ENCODE assay signal across 7 mouse cellular contexts in the genomic region with DNA sequence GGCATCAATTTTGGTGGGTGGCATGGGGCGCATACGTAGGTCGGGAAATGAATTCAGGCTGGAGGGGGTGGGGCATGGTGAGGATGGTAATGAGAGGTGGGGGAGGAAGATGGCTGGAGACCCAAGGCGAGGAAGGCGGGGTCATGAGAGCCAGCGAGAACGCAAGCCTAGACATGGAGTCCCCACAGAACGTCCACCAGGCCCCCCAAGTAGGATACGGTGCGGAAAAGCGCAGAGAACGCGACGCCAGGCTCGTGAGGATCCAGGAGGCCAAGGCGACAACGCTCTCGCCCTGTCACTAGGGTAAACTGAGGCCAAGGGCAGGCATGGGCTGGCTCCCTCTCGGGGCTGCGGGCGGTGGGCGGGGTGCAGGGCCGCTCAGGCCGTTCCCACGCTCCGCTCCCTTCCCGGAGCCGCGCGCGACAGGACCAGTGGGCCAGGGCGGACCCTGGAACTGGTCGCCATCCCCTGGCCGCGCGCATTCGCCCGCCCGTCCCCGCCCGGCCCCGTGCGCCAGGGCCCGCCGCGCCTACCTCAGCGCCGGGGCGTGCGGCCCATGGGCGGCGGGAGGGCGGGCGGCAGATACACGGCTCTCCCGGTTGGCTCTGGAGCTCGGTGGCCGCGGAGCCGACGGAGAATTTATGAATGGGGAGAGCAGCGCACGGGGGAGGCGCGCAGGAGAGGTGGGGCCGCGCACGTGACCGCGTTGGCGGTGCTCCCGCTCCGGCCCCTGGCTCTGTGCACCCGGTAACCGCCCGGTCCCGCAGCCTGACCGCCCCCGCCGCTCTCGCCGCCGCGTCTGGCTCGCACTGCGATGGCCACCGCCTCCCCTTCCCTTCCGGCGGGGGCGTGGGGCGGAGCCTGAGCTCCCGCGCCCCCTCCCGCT. TPM values are rescaled to one million over a fixed set of nuclear protein-coding genes. Genes with fewer than 3 reads are reported as not detected.
DNase-seq lines count a peak whose midpoint lies in the region; ATAC-seq lines count a peak whose summit lies in the region.

TSS of gene Atp5d (plus strand) at position 80 of the 886 bp plus-strand sequence.

- peak within 1 kb of the TSS; percentile 85 for H3K9ac ChIP-seq in hindbrain, embryonic 11.5 days (ENCODE audit: low read depth, low read length)
- peak within 1 kb of the TSS; percentile 70 for H3K9ac ChIP-seq in lung, embryonic 15.5 days

- H3K9me3 ChIP-seq in hindbrain, embryonic 11.5 days (ENCODE audit: control insufficient read depth, low read length) = no peaks in the 10 kb centered on the region
- no peaks in the 10 kb centered on the region for H3K9me3 ChIP-seq in lung, embryonic 15.5 days

- peak within 1 kb of the TSS; percentile 80 for H3K4me3 ChIP-seq in hindbrain, embryonic 11.5 days (ENCODE audit: low read depth, low read length)
- H3K4me3 ChIP-seq in lung, embryonic 15.5 days = peak within 1 kb of the TSS; percentile 61

- peaks cover 23% of the 10 kb centered on the region for H3K27me3 ChIP-seq in hindbrain, embryonic 11.5 days (ENCODE audit: control insufficient read depth, insufficient read depth, low read length)
- H3K27me3 ChIP-seq in lung, embryonic 15.5 days = peaks cover 53% of the 10 kb centered on the region

- DNase-seq in ZHBTc4 (ENCODE audit: low read depth, low spot score) = peak; percentile 74
- peak; percentile 71 for DNase-seq in cerebellum, adult 9-10 months
- peak; percentile 71 to 79 for DNase-seq in frontal cortex, postnatal 36 days (ENCODE audit: low spot score in 2 of 2)
- peak; percentile 71 for DNase-seq in hindbrain, embryonic 11.5 days (ENCODE audit: low spot score)
- DNase-seq in layer of hippocampus, adult 9-11 months = peak; percentile 74
- DNase-seq in retina, postnatal 1 day = peak; percentile 67

- WGBS in hindbrain, embryonic 11.5 days = under 1% methylated on average over 65 of the region's 94 CpGs
- WGBS in lung, embryonic 15.5 days = under 1% methylated on average over 70 of the region's 94 CpGs

- ATAC-seq in hindbrain, embryonic 11.5 days (ENCODE audit: low FRiP score) = peak; percentile 5; the same call in 1 of the 2 replicates
- no peak for ATAC-seq in lung, embryonic 15.5 days (ENCODE audit: borderline replicate concordance, extremely low read depth, low FRiP score, low TSS enrichment)

- peak within 1 kb of the TSS; percentile 99 for H3K4me2 ChIP-seq in hindbrain, embryonic 11.5 days (replicated peaks; ENCODE audit: low read depth, low read length)
- peak within 1 kb of the TSS; percentile 98 for H3K4me2 ChIP-seq in lung, embryonic 15.5 days

- peaks cover 24% of the 10 kb centered on the region for H3K4me1 ChIP-seq in hindbrain, embryonic 11.5 days (replicated peaks; ENCODE audit: control insufficient read depth, insufficient read depth, low read length)
- H3K4me1 ChIP-seq in lung, embryonic 15.5 days = peaks cover 58% of the 10 kb centered on the region

- peak within 1 kb of the TSS; percentile 93 for H3K27ac ChIP-seq in hindbrain, embryonic 11.5 days (ENCODE audit: low read depth, low read length)
- peak within 1 kb of the TSS; percentile 74 for H3K27ac ChIP-seq in lung, embryonic 15.5 days

- no peaks in the 10 kb centered on the region for H3K36me3 ChIP-seq in hindbrain, embryonic 11.5 days (ENCODE audit: control insufficient read depth, insufficient read depth, low read length)
- peaks cover 4% of the 10 kb centered on the region for H3K36me3 ChIP-seq in lung, embryonic 15.5 days

RNA-seq across cellular contexts. Expression of gene Atp5d, which starts in this region (rescaled TPM):
- polyA plus RNA-seq in hindbrain, embryonic 11.5 days (2014; fragmentation: Nextera tagmentation; extraction: Ambion mirVana) = 364 and 371 TPM in 2 replicates
- 521 and 541 TPM in 2 replicates for polyA plus RNA-seq in lung, embryonic 15.5 days (2015; fragmentation: Nextera tagmentation; extraction: Ambion mirVana)
